Mouse (Mus musculus): ENCODE data around the gene Onecut3.

GRCm38 (mm10) chr10:80464381-80465035 is 30.1 kb upstream of the Onecut3 start:
- TF ChIP-seq CTCF (IDR thresholded peaks at IDR 0.05; ENCODE audit: low read depth) (no peak), EP300 (IDR thresholded peaks at IDR 0.05; ENCODE audit: low read depth) (no peak)
